Mouse (Mus musculus) urinary bladder, postnatal 36 days (tissue): Measurements from ENCODE around the gene Calr.
A peak's percentile ranks its signal among the peaks of the same experiment; 100 is the strongest.

Experiments
- DNase-seq, 2 experiments: peaks; one replicate each; pipeline ENCODE4 v3.0.0; 2022; ENCODE audit warnings: low spot score in 2 of 2, mixed read lengths in 1 of 2

Gene Calr

DNA sequence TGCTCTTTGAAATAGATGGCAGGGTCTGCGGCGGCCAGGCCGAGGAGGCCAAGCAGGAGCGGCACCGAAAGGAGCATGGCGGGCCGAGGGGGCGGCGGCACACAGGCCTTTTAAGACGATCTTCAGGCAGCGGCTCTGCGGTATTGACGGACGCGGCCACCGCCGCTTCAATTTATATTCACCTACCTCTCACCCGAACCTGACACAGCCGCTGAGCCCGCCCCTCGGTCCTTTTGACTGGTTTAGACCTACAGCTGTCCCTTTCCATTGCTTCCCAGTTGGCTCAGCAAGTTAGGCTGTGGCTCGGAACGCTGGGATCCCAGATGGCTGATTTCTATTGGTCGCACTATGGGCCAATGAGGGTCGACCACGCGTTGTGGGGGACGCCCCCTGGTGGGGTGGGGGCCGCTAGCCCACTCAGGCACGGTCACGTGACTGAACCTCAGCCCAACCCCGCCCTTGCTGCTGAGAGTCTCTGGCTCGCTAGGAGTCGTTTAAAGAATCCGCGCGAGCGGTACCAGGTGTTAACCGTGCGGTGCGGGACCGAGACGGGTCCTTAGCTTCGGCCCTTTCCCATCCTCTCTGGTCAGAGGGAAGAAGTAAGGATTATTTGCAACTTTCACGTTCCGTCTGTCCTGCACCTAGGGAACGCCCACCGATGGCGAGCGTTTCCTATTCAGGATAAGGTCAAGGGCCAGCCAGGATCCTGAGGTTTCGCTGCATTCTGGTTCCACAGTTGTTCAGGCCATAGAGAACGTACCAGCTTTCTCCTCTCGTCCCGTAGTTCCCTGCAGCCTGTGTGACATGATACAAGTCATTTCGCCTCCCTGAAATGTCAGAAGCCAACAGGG is at the start of gene Calr:
TSS of gene Calr (minus strand) at position 213 of the 851 bp plus-strand sequence.
- peak; percentile 97 to 99 for DNase-seq

DNA sequence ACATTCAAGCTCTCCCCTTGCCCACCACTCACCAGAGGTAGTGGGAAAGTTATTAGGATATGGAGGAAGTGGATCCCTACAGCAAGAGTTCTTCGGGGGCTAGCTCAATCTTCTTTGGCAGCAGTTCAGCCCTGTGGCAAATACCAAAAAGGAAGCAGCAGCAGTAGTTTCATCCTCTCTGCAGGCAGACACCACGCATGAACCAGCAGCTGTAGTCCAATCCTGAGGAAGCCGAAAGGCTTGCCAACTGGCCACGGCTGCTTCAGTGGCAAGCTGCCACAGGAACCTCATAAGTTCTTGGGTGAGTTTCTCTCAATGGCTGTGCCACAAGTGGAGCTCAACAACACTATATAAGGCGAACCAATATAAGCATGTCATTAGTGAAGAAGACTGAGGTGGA is 49.2 kb upstream of the Calr start:
- no peak for DNase-seq

DNA sequence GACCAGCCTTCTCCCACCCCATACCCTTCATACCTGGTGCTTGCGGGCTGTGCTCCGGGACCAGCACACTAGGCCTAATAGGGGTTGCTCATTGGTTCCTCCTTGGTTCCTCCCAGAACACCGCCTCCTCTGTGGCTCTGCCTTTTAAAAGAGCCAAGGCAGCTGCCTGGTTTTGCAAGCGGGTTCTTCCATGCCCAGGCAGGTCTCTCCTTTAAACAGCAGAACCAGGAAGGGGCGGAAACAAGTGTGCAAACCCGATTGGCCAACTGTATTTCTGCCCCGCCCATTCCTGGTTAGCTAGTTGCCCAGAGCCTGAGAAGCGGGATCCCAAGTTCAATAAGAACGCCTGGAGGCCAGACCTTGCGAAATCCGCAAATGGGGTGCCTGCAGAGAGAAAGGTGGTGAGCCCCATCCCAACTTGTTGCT is 47.0 kb upstream of the Calr start, which contains the start of gene Gcdh:
TSS of gene Gcdh (minus strand) at position 213 of the 426 bp plus-strand sequence.
- peak; percentile 85 to 93 for DNase-seq

DNA sequence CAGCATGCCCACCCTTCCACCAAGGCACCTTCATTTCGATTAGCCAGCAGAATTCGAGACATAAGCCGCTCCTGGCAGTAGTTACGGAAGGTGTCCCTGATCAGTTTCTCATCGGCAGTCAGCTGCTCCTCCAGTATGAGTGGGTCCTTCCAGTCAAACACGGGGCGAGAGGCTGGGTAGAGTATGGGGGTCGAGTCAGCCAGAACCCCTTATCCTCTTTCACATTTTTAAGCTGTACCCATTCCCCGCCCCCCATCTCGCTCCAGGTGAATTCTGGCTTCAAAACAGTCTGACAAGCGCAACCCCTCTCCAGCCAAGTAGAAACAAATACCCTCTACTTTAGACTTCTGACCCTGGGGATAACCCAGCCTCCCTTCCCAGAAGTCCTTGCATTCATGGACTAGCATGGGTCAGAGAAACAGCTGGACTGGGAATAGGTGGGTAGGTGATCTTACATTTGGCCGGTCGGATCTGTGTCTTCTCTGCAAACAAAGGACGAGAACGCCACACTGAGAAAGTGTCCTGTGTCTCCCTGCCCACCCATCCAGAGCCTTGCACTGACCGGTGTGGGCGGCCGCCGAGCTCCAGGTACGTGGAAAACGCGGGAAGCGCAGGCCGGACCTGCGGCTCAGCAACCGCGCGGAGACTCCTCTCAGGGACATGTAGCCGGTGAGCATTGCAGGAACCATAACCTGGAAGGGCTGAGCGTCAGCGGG is 46.4 kb upstream of the Calr start:
- DNase-seq, result no peak

- no peak for DNase-seq
Observed at GRCm38 (mm10) chr8:84889141-84889540, 42.4 kb upstream of the Calr start.

- no peak for DNase-seq
Observed at GRCm38 (mm10) chr8:84888280-84888679, 41.5 kb upstream of the Calr start.

GRCm38 (mm10) chr8:84884728-84885127 is 38.0 kb upstream of the Calr start:
- no peak for DNase-seq

DNA sequence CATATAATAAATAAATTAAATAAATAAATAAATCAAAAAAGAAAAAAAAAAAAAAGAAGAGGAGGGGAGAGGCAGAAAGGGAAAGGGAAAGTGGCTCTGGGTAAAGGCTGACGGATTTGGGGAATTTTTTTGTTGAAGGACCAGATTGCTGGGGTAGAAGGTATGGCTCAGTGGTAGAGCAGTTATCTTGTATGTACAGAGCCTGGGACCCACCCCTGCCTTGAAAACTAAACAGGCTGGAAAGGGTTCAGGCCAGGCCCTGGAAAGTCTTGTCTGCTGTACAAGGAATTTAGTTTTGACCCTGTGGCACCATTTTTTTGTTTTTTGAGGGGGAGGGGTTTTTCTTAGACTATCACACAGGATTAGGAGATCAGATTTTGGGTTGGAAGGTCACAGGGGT is 32.2 kb upstream of the Calr start:
- no peak for DNase-seq

DNA sequence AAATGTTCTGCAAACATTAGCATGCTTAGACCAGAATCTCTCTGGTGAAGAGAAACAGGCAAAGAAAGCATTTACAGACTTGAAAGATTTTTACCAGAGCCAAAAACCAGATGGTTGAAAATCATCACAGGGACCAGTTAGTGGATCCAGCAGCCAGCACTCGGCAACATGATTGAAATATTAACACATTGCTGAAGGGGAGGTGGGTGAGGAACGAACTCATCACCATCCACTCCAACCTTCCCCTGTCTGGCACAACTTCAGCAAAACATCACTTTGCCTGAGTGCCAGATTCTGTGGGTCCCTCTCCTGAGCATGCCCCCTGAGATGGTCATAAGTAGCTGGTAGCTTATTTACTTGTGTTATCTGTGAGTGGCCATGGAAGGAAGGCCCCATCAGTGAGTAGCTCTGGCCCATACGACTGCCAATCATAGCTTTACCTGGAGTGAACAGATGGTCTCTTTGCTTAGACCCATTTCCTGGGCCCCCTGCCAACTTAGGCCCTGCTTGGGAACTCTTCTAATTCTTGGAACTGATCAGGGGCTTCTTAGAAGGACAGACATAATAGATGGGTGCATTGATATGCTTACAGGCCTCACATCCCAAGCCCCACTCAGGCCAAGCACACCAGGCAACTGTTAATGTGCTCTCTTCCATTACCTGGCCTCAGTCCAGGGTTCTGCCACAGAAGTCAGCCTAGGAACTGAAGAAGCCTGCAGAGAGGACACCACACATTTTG is 30.7 kb upstream of the Calr start:
- DNase-seq, result no peak

- no peak for DNase-seq
Observed at GRCm38 (mm10) chr8:84874339-84874738, 27.6 kb upstream of the Calr start.

GRCm38 (mm10) chr8:84873016-84873415 is 26.3 kb upstream of the Calr start:
- no peak for DNase-seq

GRCm38 (mm10) chr8:84872309-84872965 is 25.7 kb upstream of the Calr start:
- DNase-seq, result peak; percentile 8 to 29

GRCm38 (mm10) chr8:84871376-84872308 is 24.9 kb upstream of the Calr start, which contains the start of gene Syce2:
Gene Syce2 (plus strand): TSS chr8:84872111.
- peak; percentile 66 to 80 for DNase-seq

GRCm38 (mm10) chr8:84856864-84857441 is 10.2 kb upstream of the Calr start, which contains the start of gene Farsa:
Gene Farsa (plus strand): TSS chr8:84856989.
- DNase-seq, result peak; percentile 89 to 94

GRCm38 (mm10) chr8:84856434-84856833 is 9.7 kb upstream of the Calr start:
- DNase-seq, result no peak

DNA sequence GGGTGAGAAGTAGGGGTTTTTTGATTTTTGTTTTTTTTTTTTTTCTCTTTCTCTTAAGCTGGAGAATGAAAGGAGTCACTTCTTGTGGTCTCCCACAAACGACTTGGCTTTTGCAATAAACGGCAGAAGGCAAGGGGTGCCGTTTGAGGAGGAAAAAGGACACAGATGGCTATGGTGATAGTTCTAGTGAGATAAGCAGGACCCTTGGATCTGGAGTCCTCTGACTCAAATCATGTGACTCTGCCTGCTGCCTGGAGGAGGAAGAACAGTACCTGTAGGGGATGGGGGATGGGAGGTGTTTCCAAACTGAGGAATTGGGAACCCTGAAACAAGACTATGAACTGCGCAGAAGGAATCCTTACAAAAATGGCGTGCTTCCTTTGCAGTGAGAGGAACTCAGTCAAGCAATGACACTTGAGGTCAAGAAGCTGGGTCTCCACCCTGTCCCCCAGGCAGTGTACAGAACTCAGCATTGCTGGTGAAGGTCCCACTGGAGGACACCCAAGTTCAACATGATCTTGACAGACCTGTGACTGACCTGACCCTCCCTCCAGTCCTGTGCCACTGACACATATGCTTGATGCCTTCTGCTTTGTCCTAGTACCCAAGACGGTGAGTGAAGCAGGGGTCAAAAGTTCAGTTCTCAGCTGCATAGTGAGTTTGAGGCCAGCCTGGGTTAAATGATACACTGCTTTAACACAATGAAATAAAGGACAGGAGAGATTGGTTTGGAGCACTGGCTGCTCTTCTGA is 1.1 kb upstream of the Calr start:
- DNase-seq, result no peak

DNA sequence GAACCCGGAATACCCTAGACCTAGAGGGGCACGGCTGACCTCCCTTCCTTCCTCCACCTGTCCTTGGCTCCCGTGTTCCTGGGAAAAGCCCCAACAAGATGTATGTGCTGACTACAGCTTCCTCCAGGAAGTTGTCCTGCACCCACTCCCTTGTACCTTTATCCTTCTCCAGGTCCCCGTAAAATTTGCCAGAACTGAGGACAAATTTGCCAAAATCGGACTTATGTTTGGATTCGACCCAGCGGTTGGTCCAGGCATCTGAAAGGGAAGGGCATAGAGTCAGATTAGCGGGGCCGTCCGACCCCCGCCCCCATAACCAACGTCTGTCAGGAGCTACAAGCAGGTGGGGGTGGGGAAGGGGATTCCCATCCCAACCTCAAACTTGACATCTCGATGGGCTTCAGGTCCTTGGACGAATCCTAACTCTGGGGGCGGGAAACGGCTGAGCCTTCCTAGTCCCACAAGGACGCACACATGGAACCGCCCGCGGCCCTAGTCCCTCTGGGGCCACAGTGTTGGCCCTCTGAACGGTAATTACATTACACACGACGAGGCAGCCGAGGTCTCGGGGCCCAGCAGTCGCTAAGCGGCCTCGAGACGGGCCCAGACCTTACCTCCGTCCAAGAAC is 526 bp downstream of the Calr start:
- no peak for DNase-seq

GRCm38 (mm10) chr8:84845355-84846093 is 1.2 kb downstream of the Calr start:
- peak in 1 of 2 experiments; percentile 33 for DNase-seq
